Mouse (Mus musculus): Measurements from ENCODE around the gene Olfr875.
"Not testable (repeated sequence)": the region's sequence is repeated elsewhere in the genome, so short reads cannot be mapped to it uniquely, and the experiment has no call there.

Gene Olfr875

GRCm38 (mm10) chr9:37771759-37772158 is at the start of gene Olfr875:
Gene Olfr875, plus strand, starts transcription at chr9:37771857.
- DNase-seq (ENCODE audit: low spot score), result no peak

- DNase-seq (ENCODE audit: low spot score), result no peak
Measured at GRCm38 (mm10) chr9:37734310-37734709, 37.3 kb upstream of the Olfr875 start.

GRCm38 (mm10) chr9:37744806-37745205 is 26.9 kb upstream of the Olfr875 start, which contains the start of gene Olfr874:
Gene Olfr874, plus strand, starts transcription at chr9:37745106.
- DNase-seq (ENCODE audit: low spot score), result no peak

DNA sequence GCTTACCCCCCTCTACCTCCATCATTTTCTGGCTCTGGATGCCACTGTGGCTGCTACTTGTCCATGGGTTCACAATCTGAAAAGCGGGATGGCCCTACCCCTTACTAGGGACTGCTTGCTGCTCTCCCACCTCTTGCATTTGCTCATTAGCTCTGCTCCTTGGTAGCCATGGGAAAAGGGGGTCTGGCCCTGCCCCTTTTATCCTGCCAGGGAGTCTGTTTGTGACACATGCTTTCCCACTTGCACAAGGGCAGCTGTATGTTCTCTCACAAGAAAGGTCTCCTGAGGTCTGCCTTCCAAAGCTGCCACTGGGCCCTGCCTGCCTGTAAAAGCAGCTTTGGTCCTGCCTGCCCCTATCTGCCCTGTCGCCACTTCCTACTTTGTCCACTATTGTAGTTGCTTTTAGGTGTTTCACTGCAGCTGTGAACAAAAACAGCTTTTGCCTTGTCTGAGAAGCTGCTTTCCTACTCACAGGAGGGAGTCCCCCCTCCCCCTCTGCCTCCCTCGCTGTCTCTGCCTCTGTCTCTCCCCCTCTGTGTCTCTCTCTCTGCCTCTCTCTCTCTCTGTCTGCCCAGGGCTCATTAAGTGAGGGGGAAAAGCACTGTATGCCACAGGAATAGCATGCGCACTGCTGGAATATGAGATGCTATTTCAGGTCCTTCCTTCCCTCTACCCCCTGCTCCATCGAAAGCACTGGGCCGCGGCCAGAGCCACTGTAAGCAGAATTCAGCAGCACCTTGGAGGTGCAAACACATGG is 21.2 kb upstream of the Olfr875 start:
- DNase-seq (ENCODE audit: low spot score), result no peak

GRCm38 (mm10) chr9:37751467-37751866 is 20.2 kb upstream of the Olfr875 start:
- DNase-seq (ENCODE audit: low spot score), result no peak

DNA sequence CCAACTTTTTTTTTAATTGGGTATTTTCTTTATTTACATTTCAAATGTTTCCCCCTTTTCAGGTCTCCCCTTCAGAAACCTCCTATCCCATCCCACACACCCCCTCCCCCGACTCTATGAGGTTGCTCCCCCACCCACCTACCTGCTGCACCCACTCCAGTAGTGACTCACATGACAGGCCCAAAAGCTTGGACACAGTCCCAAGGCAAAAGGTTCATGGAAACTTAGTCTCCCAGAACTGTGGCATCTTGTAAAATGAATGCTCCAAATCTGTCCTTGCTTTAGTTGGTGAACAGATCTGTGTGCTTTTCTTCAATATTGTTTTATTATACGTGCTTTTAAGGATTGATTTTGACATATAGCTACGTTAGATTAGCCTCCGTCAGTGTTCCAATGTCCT is 19.7 kb upstream of the Olfr875 start:
- no peak for DNase-seq (ENCODE audit: low spot score)

- DNase-seq (ENCODE audit: low spot score), result no peak
Measured at GRCm38 (mm10) chr9:37761728-37762127, 9.9 kb upstream of the Olfr875 start.

- DNase-seq (ENCODE audit: low spot score), result no peak
Measured at GRCm38 (mm10) chr9:37762541-37762940, 9.1 kb upstream of the Olfr875 start.

GRCm38 (mm10) chr9:37770661-37771060 is 996 bp upstream of the Olfr875 start:
- DNase-seq (ENCODE audit: low spot score), result no peak

GRCm38 (mm10) chr9:37782766-37783260 is 11.2 kb downstream of the Olfr875 start:
- DNase-seq (ENCODE audit: low spot score), result no peak

- DNase-seq (ENCODE audit: low spot score), result not testable (repeated sequence)
Measured at GRCm38 (mm10) chr9:37783394-37784387, 12.0 kb downstream of the Olfr875 start.

- no peak for DNase-seq (ENCODE audit: low spot score)
Measured at GRCm38 (mm10) chr9:37786411-37786810, 14.8 kb downstream of the Olfr875 start.

GRCm38 (mm10) chr9:37802055-37802454 is 30.4 kb downstream of the Olfr875 start:
- DNase-seq (ENCODE audit: low spot score), result peak; percentile 10

- DNase-seq (ENCODE audit: low spot score), result no peak
Measured at GRCm38 (mm10) chr9:37802731-37803130, 31.1 kb downstream of the Olfr875 start, which contains the start of gene Olfr876. Gene Olfr876, plus strand, starts transcription at chr9:37803031.

DNA sequence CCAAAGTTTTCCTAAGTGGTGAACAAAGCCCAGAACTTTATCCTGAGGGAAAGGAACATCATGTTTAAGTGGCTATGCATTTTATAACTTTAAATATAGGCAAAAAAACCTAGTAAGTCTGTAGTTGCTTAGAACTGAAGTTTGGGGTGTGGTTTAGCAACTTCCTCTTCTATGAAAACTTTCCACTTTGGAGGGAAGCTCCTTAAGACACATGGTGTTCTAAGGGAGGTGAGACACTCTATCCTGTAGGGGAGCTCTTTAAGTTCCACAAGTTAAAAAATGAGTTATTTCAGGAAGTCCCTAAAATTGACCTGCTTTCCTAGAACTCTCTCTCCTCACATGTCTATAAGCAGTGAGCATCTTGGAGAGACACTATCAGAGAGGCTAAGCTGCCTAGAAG is 35.6 kb downstream of the Olfr875 start:
- DNase-seq (ENCODE audit: low spot score), result no peak

DNA sequence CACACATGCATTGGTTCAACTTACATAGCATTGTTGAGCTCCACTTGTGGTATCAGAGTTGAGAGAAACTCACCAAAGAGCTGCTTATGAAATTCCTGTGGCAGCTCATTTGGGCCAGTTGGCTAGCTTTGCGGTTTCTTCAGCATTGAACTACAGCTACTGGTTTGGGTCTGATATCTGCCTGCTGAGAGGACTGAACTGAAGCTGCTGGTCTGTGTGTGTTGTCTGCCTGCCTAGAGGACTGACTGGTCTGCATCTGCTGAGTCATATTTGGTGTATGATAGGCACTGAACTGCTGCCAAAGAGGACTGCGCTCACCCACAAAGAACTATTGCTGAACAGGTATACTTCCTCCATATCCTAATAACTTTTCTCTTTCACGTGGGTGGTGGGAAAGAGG is 36.8 kb downstream of the Olfr875 start:
- DNase-seq (ENCODE audit: low spot score), result no peak

GRCm38 (mm10) chr9:37808976-37809375 is 37.3 kb downstream of the Olfr875 start:
- no peak for DNase-seq (ENCODE audit: low spot score)

DNA sequence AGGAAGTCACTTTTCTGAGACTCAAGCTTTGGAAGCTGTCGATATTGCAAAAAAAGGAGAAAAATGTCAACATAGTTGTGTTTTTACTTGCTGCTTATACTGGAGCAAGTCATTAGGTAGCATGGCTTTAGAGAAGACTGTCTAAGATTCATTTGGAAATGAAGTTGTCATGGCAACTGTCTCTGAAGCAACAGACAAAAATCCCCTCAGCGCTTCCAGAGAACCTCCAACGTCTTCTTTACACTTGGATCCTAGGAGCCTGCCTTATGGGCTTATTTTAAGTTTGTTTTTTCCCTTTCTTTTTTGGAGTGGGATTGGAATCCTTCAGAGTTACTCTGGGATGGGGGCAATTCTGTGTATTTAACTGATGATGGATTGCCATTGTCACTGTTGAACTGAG is 43.0 kb downstream of the Olfr875 start:
- peak; percentile 25 for DNase-seq (ENCODE audit: low spot score)

Data from layer of hippocampus, adult 11-12 months (tissue).